Mouse (Mus musculus): ENCODE results near the gene Dlgap1.

DNA sequence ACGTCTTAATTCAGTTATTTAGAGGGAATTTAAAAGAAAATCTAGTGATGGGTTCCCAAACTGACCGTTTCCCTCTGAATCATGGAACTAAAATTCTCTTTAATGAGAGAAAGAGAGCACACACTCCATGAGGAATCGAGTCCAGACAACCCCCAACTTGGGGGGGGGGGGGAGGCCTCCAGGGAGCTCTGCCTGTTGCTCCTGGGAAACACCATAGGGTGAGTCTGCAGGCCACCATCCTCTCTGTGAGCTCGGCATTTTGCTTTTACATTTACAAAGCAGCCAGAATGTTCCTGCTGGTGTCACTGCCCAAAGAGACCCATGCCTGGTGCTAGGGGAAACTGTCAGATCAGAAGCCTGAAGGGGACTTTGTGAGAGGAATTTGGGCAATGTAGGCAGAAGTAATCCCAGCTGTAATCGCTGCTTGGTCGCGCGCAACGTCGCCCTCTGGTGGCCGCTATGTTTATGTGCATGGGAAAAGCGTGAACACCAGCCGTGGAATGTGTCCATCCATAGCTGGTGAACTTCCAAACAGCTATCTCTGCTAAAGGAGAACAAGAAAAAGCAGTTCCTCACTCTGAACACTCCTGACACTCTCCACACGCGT lies 714.8 kb downstream of the Dlgap1 start:
- TF ChIP-seq CTCF (IDR thresholded peaks at IDR 0.05), result peak; percentile 94
- TF ChIP-seq POLR2A (IDR thresholded peaks at IDR 0.05; ENCODE audit: insufficient read depth, low read depth, low read length), result no peak
- TF ChIP-seq EP300 (IDR thresholded peaks at IDR 0.05; ENCODE audit: insufficient read depth, low read depth, low read length), result no peak

All from heart, adult 2 months (tissue).